Mouse (Mus musculus): ENCODE measurements around the gene 1810049J17Rik.

- TF ChIP-seq EP300 (IDR thresholded peaks at IDR 0.05; ENCODE audit: low read depth) (no peak), CTCF (IDR thresholded peaks at IDR 0.05; ENCODE audit: low read depth) (no peak)
Measured at GRCm38 (mm10) chr15:12319889-12320288, 1.8 kb downstream of the 1810049J17Rik start.
